Mouse (Mus musculus): ENCODE data around the gene Smco2.

- TF ChIP-seq MXI1 (IDR thresholded peaks at IDR 0.05; ENCODE audit: low read depth, low read length): no peak
- TF ChIP-seq CTCF (IDR thresholded peaks at IDR 0.05 in 2 of 3, conservative IDR thresholded peaks at IDR 0.05 in 1 of 3; ENCODE audit: control insufficient read depth in 1 of 3, insufficient read depth in 1 of 3, low read depth in 2 of 3, low read length in 3 of 3, poor library complexity in 1 of 3, severe bottlenecking in 1 of 3): no peak
- no peak for TF ChIP-seq POLR2A (IDR thresholded peaks at IDR 0.05; ENCODE audit: control insufficient read depth in 1 of 2, insufficient read depth in 1 of 2, low read depth in 1 of 2, low read length in 2 of 2, poor library complexity in 1 of 2)
- TF ChIP-seq ZMIZ1 (IDR thresholded peaks at IDR 0.05; ENCODE audit: low read depth, low read length): no peak
- no peak for TF ChIP-seq SIN3A (IDR thresholded peaks at IDR 0.05; ENCODE audit: low read length)
These were observed 2.0 kb downstream of the Smco2 start for GRCm38 (mm10) chr6:146851916-146852315.
